Mouse (Mus musculus) erythroid progenitor cell, adult 5-6 weeks (primary cell): ENCODE data around the gene Abca15. TPM values are rescaled to one million over a fixed set of nuclear protein-coding genes. Genes with fewer than 3 reads are reported as not detected.
"Not testable (repeated sequence)": the region's sequence is repeated elsewhere in the genome, so short reads cannot be mapped to it uniquely, and the experiment has no call there.

Experiments used
- ATAC-seq: replicated peaks from 2 replicates; pipeline ENCODE4 v1.8.0; 2016; ENCODE audit warnings: moderate number of reproducible peaks, mild to moderate bottlenecking, moderate TSS enrichment, inconsistent platforms; ENCODE audit not compliant: poor library complexity, low FRiP score, severe bottlenecking
- total RNA-seq, 2 experiments: library from RNA; stranded (forward) in 1 of 2; stranded (reverse) in 1 of 2; fragments of 150-400 nt in 1 of 2; fragments of 186-747, 209-891 nt in 1 of 2; gene quantifications; 2 replicates each; pipeline versions ENCODE4 v1.2.3 to v1.2.4; 2015 to 2017; ENCODE audit warnings: low replicate concordance in 2 of 2

Abca15 gene
- not detected in 2 replicates for total RNA-seq (2015; ENCODE audit: low replicate concordance)
- total RNA-seq (2017; ENCODE audit: low replicate concordance), result not detected in 2 replicates

- no peak for ATAC-seq
These were observed at the start of gene Abca15 for GRCm38 (mm10) chr7:120328087-120328793. Gene Abca15, plus strand, starts transcription at chr7:120328670.

- ATAC-seq, result no peak
These were observed 43.2 kb upstream of the Abca15 start for GRCm38 (mm10) chr7:120285286-120285685.

- no peak for ATAC-seq
These were observed 12.4 kb upstream of the Abca15 start for GRCm38 (mm10) chr7:120316086-120316485.

- no peak for ATAC-seq
These were observed 5.5 kb upstream of the Abca15 start for GRCm38 (mm10) chr7:120322963-120323362.

GRCm38 (mm10) chr7:120325911-120326310 is 2.6 kb upstream of the Abca15 start:
- not testable (repeated sequence) for ATAC-seq

GRCm38 (mm10) chr7:120327220-120328073 is 1.0 kb upstream of the Abca15 start:
- ATAC-seq, result no peak

- ATAC-seq, result no peak
These were observed 32.7 kb downstream of the Abca15 start for GRCm38 (mm10) chr7:120361159-120361558.

- no peak for ATAC-seq
These were observed 81.0 kb downstream of the Abca15 start, which contains the start of gene Abca16 for GRCm38 (mm10) chr7:120409447-120409846. Gene Abca16, plus strand, starts transcription at chr7:120409647.

- ATAC-seq, result no peak
These were observed 83.9 kb downstream of the Abca15 start for GRCm38 (mm10) chr7:120412391-120412790.

GRCm38 (mm10) chr7:120426625-120427024 is 98.2 kb downstream of the Abca15 start:
- no peak for ATAC-seq

- ATAC-seq, result peak; percentile 71; the same call in 1 of the 2 replicates
These were observed 103.0 kb downstream of the Abca15 start for GRCm38 (mm10) chr7:120431464-120431863.

Other genes with a start within 250 kb of the Abca15 start
- not detected in 2 replicates for gene Dnah3, start 233.4 kb upstream of the Abca15 start, total RNA-seq (2015; ENCODE audit: low replicate concordance)
- gene Dnah3, start 233.4 kb upstream of the Abca15 start, total RNA-seq (2017; ENCODE audit: low replicate concordance), result not detected in 2 replicates
- 0.84 and 2.5 TPM in 2 replicates for gene Tmem159, start 226.3 kb upstream of the Abca15 start, total RNA-seq (2015; ENCODE audit: low replicate concordance)
- not detected in 2 replicates for gene Tmem159, start 226.3 kb upstream of the Abca15 start, total RNA-seq (2017; ENCODE audit: low replicate concordance)
- not detected in 2 replicates for gene Zp2, start 183.4 kb upstream of the Abca15 start, total RNA-seq (2015; ENCODE audit: low replicate concordance)
- not detected in 2 replicates for gene Zp2, start 183.4 kb upstream of the Abca15 start, total RNA-seq (2017; ENCODE audit: low replicate concordance)
- not detected in 2 replicates for gene Anks4b, start 154.8 kb upstream of the Abca15 start, total RNA-seq (2015; ENCODE audit: low replicate concordance)
- gene Anks4b, start 154.8 kb upstream of the Abca15 start, total RNA-seq (2017; ENCODE audit: low replicate concordance), result not detected in 2 replicates
- gene Crym, start 126.6 kb upstream of the Abca15 start, total RNA-seq (2015; ENCODE audit: low replicate concordance), result not detected in 2 replicates
- not detected in 2 replicates for gene Crym, start 126.6 kb upstream of the Abca15 start, total RNA-seq (2017; ENCODE audit: low replicate concordance)
- gene Abca14, start 124.7 kb upstream of the Abca15 start, total RNA-seq (2015; ENCODE audit: low replicate concordance), result not detected in 2 replicates
- not detected in 2 replicates for gene Abca14, start 124.7 kb upstream of the Abca15 start, total RNA-seq (2017; ENCODE audit: low replicate concordance)
- not detected in 2 replicates for gene Abca16, start 81.0 kb downstream of the Abca15 start, total RNA-seq (2015; ENCODE audit: low replicate concordance)
- gene Abca16, start 81.0 kb downstream of the Abca15 start, total RNA-seq (2017; ENCODE audit: low replicate concordance), result not detected in 2 replicates